In genomic region chr4:148466511-148467079, GRCm38 (mm10) we compare ENCODE assay signal across 19 mouse cellular contexts. TPM values are rescaled to one million over a fixed set of nuclear protein-coding genes. Genes with fewer than 3 reads are reported as not detected.
DNase-seq lines count a peak whose midpoint lies in the region; ATAC-seq and TF ChIP-seq lines count a peak whose summit lies in the region.
"Had no signal": no experiment of that assay in that cellular context is flagged by ENCODE, and none has a peak within 500 bp of the region (broad histone marks: within the 10 kb centered on the region; RNA-seq: fewer than 3 reads in every experiment).

No protein-coding gene starts in this region.

- no peak overlapping the region for H3K4me3 ChIP-seq in layer of hippocampus, adult 2 months
- no peak overlapping the region for H3K4me3 ChIP-seq in thymus, adult 2 months (ENCODE audit: control insufficient read depth, insufficient read depth, low read length)
- no peak overlapping the region for H3K4me3 ChIP-seq in neural tube, embryonic 15.5 days (replicated peaks)
- H3K4me3 ChIP-seq: embryonic facial prominence, embryonic 15.5 days; limb, embryonic 15.5 days had no signal

- TF ChIP-seq POLR2A in thymus, adult 2 months (IDR thresholded peaks at IDR 0.05; ENCODE audit: control insufficient read depth, extremely low read depth, insufficient read depth, low read length, poor library complexity) = no peak

- peaks cover 66% of the 10 kb centered on the region for H3K36me3 ChIP-seq in thymus, adult 2 months (ENCODE audit: control insufficient read depth, insufficient read depth, low read length)
- H3K36me3 ChIP-seq in neural tube, embryonic 15.5 days = peaks cover 100% of the 10 kb centered on the region

- TF ChIP-seq CTCF in layer of hippocampus, adult 2 months (conservative IDR thresholded peaks at IDR 0.05) = no peak
- no peak for TF ChIP-seq CTCF in thymus, adult 2 months (IDR thresholded peaks at IDR 0.05; ENCODE audit: borderline replicate concordance, control insufficient read depth, extremely low read depth, insufficient read depth, low read length, poor library complexity)

- H3K9me3 ChIP-seq in neural tube, embryonic 15.5 days (replicated peaks) = no peaks in the 10 kb centered on the region
- H3K9me3 ChIP-seq: embryonic facial prominence, embryonic 15.5 days; limb, embryonic 15.5 days had no signal

- 94% methylated on average over 5 of the region's 5 CpGs for WGBS in thymus, adult 2 months
- WGBS in neural tube, embryonic 15.5 days = 96% methylated on average over 5 of the region's 5 CpGs

- DNase-seq in layer of hippocampus, adult 2 months (ENCODE audit: low spot score in 2 of 2) = peak; percentile 35 to 58
- no peak for DNase-seq in layer of hippocampus, postnatal 25 days (ENCODE audit: extremely low spot score in 1 of 2, low spot score in 1 of 2)
- DNase-seq in 416B (ENCODE audit: low read depth) = peak; percentile 11
- DNase-seq in adipocyte (ENCODE audit: low spot score) = peak; percentile 40
- DNase-seq in brain, adult 2 months (ENCODE audit: low read depth, low spot score) = peak; percentile 78
- DNase-seq in thymus, adult 2 months = no peak
- DNase-seq: cerebellum, adult 11-12 months; cerebellum, postnatal 36 days; kidney, adult 2 months; kidney, postnatal 10 days; lung, embryonic 14.5 days; lung, postnatal 4 days; retina, postnatal 1 day; thymus, postnatal 4 days had no signal

- no peaks in the 10 kb centered on the region; the same call in 1 of the 2 replicates for H3K4me1 ChIP-seq in thymus, adult 2 months (replicated peaks; ENCODE audit: control insufficient read depth, insufficient read depth, low read length)
- H3K4me1 ChIP-seq in neural tube, embryonic 15.5 days = no peaks in the 10 kb centered on the region
- H3K4me1 ChIP-seq: limb, embryonic 15.5 days had no signal

- H3K4me2 ChIP-seq in neural tube, embryonic 15.5 days = no peak overlapping the region
- H3K4me2 ChIP-seq: embryonic facial prominence, embryonic 15.5 days; limb, embryonic 15.5 days; lung, embryonic 14.5 days had no signal

- no peak overlapping the region for H3K27ac ChIP-seq in layer of hippocampus, adult 2 months
- no peak overlapping the region for H3K27ac ChIP-seq in thymus, adult 2 months (ENCODE audit: control insufficient read depth, insufficient read depth, low read length)
- H3K27ac ChIP-seq in neural tube, embryonic 15.5 days (replicated peaks) = no peak overlapping the region
- H3K27ac ChIP-seq: embryonic facial prominence, embryonic 15.5 days; limb, embryonic 15.5 days had no signal

- no peak overlapping the region for H3K9ac ChIP-seq in neural tube, embryonic 15.5 days (replicated peaks)
- H3K9ac ChIP-seq: embryonic facial prominence, embryonic 15.5 days; limb, embryonic 15.5 days; lung, embryonic 14.5 days had no signal

- ATAC-seq in neural tube, embryonic 15.5 days (ENCODE audit: low FRiP score) = no peak
- ATAC-seq: forebrain, embryonic 16.5 days; Patski had no signal

- no peaks in the 10 kb centered on the region for H3K27me3 ChIP-seq in thymus, adult 2 months (ENCODE audit: control insufficient read depth, insufficient read depth, low read length)
- H3K27me3 ChIP-seq in neural tube, embryonic 15.5 days (replicated peaks) = no peaks in the 10 kb centered on the region
- H3K27me3 ChIP-seq: embryonic facial prominence, embryonic 15.5 days; limb, embryonic 15.5 days; Patski had no signal

RNA-seq across cellular contexts. Expression of gene Mtor, which starts 18.2 kb away (rescaled TPM):
- 100 to 1,000 TPM in 1 of 2 experiments, 10 to 100 TPM in 1; 95.2 to 100 TPM for total RNA-seq in layer of hippocampus, adult 2 months (2021)
- total RNA-seq in layer of hippocampus, postnatal 25 days (2021) = 10 to 100 TPM; 86.0 to 86.2 TPM
- 25.0 and 31.5 TPM in 2 replicates for polyA plus RNA-seq in thymus, adult 2 months (2012; rRNA removed)
- 17.7 and 21.4 TPM in 2 replicates for polyA plus RNA-seq in neural tube, embryonic 15.5 days (2015; fragmentation: Nextera tagmentation; extraction: Ambion mirVana)

RNA-seq across cellular contexts. Expression of gene Ubiad1, which starts 22.0 kb away (rescaled TPM):
- total RNA-seq in layer of hippocampus, adult 2 months (2021) = 1 to 10 TPM; 8.1 to 8.7 TPM
- total RNA-seq in layer of hippocampus, postnatal 25 days (2021) = 10 to 100 TPM in 1 of 2 experiments, 1 to 10 TPM in 1; 9.1 to 10.0 TPM
- 20.0 and 22.6 TPM in 2 replicates for polyA plus RNA-seq in thymus, adult 2 months (2012; rRNA removed)
- 17.7 and 19.7 TPM in 2 replicates for polyA plus RNA-seq in neural tube, embryonic 15.5 days (2015; fragmentation: Nextera tagmentation; extraction: Ambion mirVana)

RNA-seq across cellular contexts. Expression of gene Angptl7, which starts 33.7 kb away (rescaled TPM):
- total RNA-seq in layer of hippocampus, adult 2 months (2021) = under 1 TPM; 0.22 to 0.38 TPM
- total RNA-seq in layer of hippocampus, postnatal 25 days (2021) = under 1 TPM; 0.27 to 0.45 TPM
- polyA plus RNA-seq in thymus, adult 2 months (2012; rRNA removed) = 1.9 and 2.4 TPM in 2 replicates
- polyA plus RNA-seq in neural tube, embryonic 15.5 days (2015; fragmentation: Nextera tagmentation; extraction: Ambion mirVana) = 0.36 and 0.61 TPM in 2 replicates

Comparison
In these comparisons a context has a peak if more than half of its experiments do, and no peak if none do; other contexts are left out.
1. DNase-seq: peak in layer of hippocampus, adult 2 months (2 of 2), 416B (single experiment), adipocyte (single experiment) and brain, adult 2 months (single experiment); none in layer of hippocampus, postnatal 25 days (0 of 2) and thymus, adult 2 months (single experiment).